Mouse (Mus musculus): ENCODE results near the gene Hoga1. TPM values are rescaled to one million over a fixed set of nuclear protein-coding genes. Genes with fewer than 3 reads are reported as not detected.

Gene Hoga1
- polyA plus RNA-seq (2015; fragmentation: Nextera tagmentation; extraction: Ambion mirVana) = 50.6 and 59.0 TPM in 2 replicates

GRCm38 (mm10) chr19:42045269-42046102 lies at the start of gene Hoga1:
Gene Hoga1 (plus strand): TSS chr19:42045610.
- ATAC-seq (ENCODE audit: insufficient read depth) = peak; percentile 85
- Histone ChIP-seq H3K4me3 (replicated peaks) (peak within 1 kb of the TSS; percentile 47), H3K9me3 (replicated peaks) (no peaks in the 10 kb centered on the region), H3K9ac (peak within 1 kb of the TSS; percentile 45), H3K4me2 (peak within 1 kb of the TSS; percentile 62), H3K36me3 (replicated peaks) (no peaks in the 10 kb centered on the region), H3K27ac (replicated peaks) (peak within 1 kb of the TSS; percentile 72), H3K27me3 (peaks cover 4% of the 10 kb centered on the region; the same call in 1 of the 2 replicates), H3K4me1 (replicated peaks) (0 out of 2 replicates have a peak, but pooled peaks cover 5% of the 10 kb centered on the region)
- WGBS (ENCODE audit: insufficient replicate concordance) = 17% methylated on average over 23 of the region's 23 CpGs

- WGBS (ENCODE audit: insufficient replicate concordance) = 76% methylated on average over 10 of the region's 10 CpGs
- H3K4me2 ChIP-seq = no peak overlapping the region
These were observed 48.3 kb upstream of the Hoga1 start for GRCm38 (mm10) chr19:41997090-41997489.

GRCm38 (mm10) chr19:41998770-41999548 lies 46.5 kb upstream of the Hoga1 start:
- Histone ChIP-seq H3K4me2 (no peak overlapping the region), H3K27ac (replicated peaks) (peak overlapping the region; percentile 62), H3K9me3 (replicated peaks) (no peaks in the 10 kb centered on the region), H3K4me1 (replicated peaks) (peaks cover 23% of the 10 kb centered on the region), H3K4me3 (replicated peaks) (no peak overlapping the region), H3K36me3 (replicated peaks) (no peaks in the 10 kb centered on the region), H3K9ac (no peak overlapping the region), H3K27me3 (no peaks in the 10 kb centered on the region)
- no peak for ATAC-seq (ENCODE audit: insufficient read depth)
- WGBS (ENCODE audit: insufficient replicate concordance) = 69% methylated on average over 9 of the region's 9 CpGs

More at GRCm38 (mm10) chr19:41997090-41997489, 48.3 kb upstream of the Hoga1 start:
- no peaks in the 10 kb centered on the region for H3K9me3 ChIP-seq (replicated peaks)
- H3K27ac ChIP-seq (replicated peaks) = no peak overlapping the region
- no peaks in the 10 kb centered on the region for H3K36me3 ChIP-seq (replicated peaks)
- no peak for ATAC-seq (ENCODE audit: insufficient read depth)
- no peak overlapping the region for H3K9ac ChIP-seq
- no peaks in the 10 kb centered on the region for H3K27me3 ChIP-seq
- peaks cover 32% of the 10 kb centered on the region for H3K4me1 ChIP-seq (replicated peaks)
- no peak overlapping the region for H3K4me3 ChIP-seq (replicated peaks)

GRCm38 (mm10) chr19:41999688-42000283 lies 45.6 kb upstream of the Hoga1 start:
- Histone ChIP-seq H3K36me3 (replicated peaks) (no peaks in the 10 kb centered on the region), H3K9me3 (replicated peaks) (no peaks in the 10 kb centered on the region), H3K27ac (replicated peaks) (peak overlapping the region; percentile 62), H3K4me3 (replicated peaks) (no peak overlapping the region), H3K4me1 (replicated peaks) (peaks cover 30% of the 10 kb centered on the region), H3K9ac (no peak overlapping the region), H3K27me3 (no peaks in the 10 kb centered on the region), H3K4me2 (no peak overlapping the region)
- no peak; the same call in 1 of the 2 replicates for ATAC-seq (ENCODE audit: insufficient read depth)
- 53% methylated on average over 4 of the region's 4 CpGs for WGBS (ENCODE audit: insufficient replicate concordance)

GRCm38 (mm10) chr19:42000446-42000958 lies 44.9 kb upstream of the Hoga1 start:
- Histone ChIP-seq H3K4me3 (replicated peaks) (no peak overlapping the region), H3K4me2 (no peak overlapping the region), H3K4me1 (replicated peaks) (peaks cover 37% of the 10 kb centered on the region), H3K27ac (replicated peaks) (peak overlapping the region; percentile 62), H3K36me3 (replicated peaks) (no peaks in the 10 kb centered on the region), H3K9me3 (replicated peaks) (no peaks in the 10 kb centered on the region), H3K9ac (no peak overlapping the region), H3K27me3 (no peaks in the 10 kb centered on the region)
- 56% methylated on average over 4 of the region's 4 CpGs for WGBS (ENCODE audit: insufficient replicate concordance)
- no peak for ATAC-seq (ENCODE audit: insufficient read depth)

GRCm38 (mm10) chr19:42001253-42001980 lies 44.0 kb upstream of the Hoga1 start:
- no peak overlapping the region for H3K9ac ChIP-seq
- H3K4me3 ChIP-seq (replicated peaks) = no peak overlapping the region
- H3K36me3 ChIP-seq (replicated peaks) = no peaks in the 10 kb centered on the region
- H3K27ac ChIP-seq (replicated peaks) = peak overlapping the region; percentile 48; the same call in 1 of the 2 replicates
- ATAC-seq (ENCODE audit: insufficient read depth) = no peak
- peaks cover 45% of the 10 kb centered on the region for H3K4me1 ChIP-seq (replicated peaks)
- H3K27me3 ChIP-seq = no peaks in the 10 kb centered on the region
- WGBS (ENCODE audit: insufficient replicate concordance) = 59% methylated on average over 12 of the region's 12 CpGs
- no peak overlapping the region for H3K4me2 ChIP-seq
- no peaks in the 10 kb centered on the region for H3K9me3 ChIP-seq (replicated peaks)

GRCm38 (mm10) chr19:42004258-42004657 lies 41.2 kb upstream of the Hoga1 start:
- 50% methylated on average over 6 of the region's 6 CpGs for WGBS (ENCODE audit: insufficient replicate concordance)
- no peak for ATAC-seq (ENCODE audit: insufficient read depth)
- peaks cover 54% of the 10 kb centered on the region for H3K4me1 ChIP-seq (replicated peaks)

GRCm38 (mm10) chr19:42005616-42006015 lies 39.8 kb upstream of the Hoga1 start:
- Histone ChIP-seq H3K27ac (replicated peaks) (peak overlapping the region; percentile 51), H3K9me3 (replicated peaks) (no peaks in the 10 kb centered on the region), H3K36me3 (replicated peaks) (no peaks in the 10 kb centered on the region), H3K4me2 (peak overlapping the region; percentile 6; the same call in 1 of the 2 replicates), H3K4me3 (replicated peaks) (no peak overlapping the region), H3K27me3 (no peaks in the 10 kb centered on the region), H3K4me1 (replicated peaks) (peaks cover 46% of the 10 kb centered on the region), H3K9ac (no peak overlapping the region)
- ATAC-seq (ENCODE audit: insufficient read depth) = no peak
- 9% methylated on average over 3 of the region's 3 CpGs for WGBS (ENCODE audit: insufficient replicate concordance)

More at GRCm38 (mm10) chr19:42004258-42004657, 41.2 kb upstream of the Hoga1 start:
- Histone ChIP-seq H3K27me3 (no peaks in the 10 kb centered on the region), H3K9ac (no peak overlapping the region), H3K4me2 (no peak overlapping the region), H3K9me3 (replicated peaks) (no peaks in the 10 kb centered on the region), H3K27ac (replicated peaks) (no peak overlapping the region), H3K36me3 (replicated peaks) (no peaks in the 10 kb centered on the region), H3K4me3 (replicated peaks) (no peak overlapping the region)

GRCm38 (mm10) chr19:42006568-42006967 lies 38.8 kb upstream of the Hoga1 start:
- peaks cover 37% of the 10 kb centered on the region for H3K4me1 ChIP-seq (replicated peaks)
- H3K4me3 ChIP-seq (replicated peaks) = no peak overlapping the region
- no peak overlapping the region for H3K27ac ChIP-seq (replicated peaks)
- H3K36me3 ChIP-seq (replicated peaks) = no peaks in the 10 kb centered on the region
- 57% methylated on average over 8 of the region's 8 CpGs for WGBS (ENCODE audit: insufficient replicate concordance)
- ATAC-seq (ENCODE audit: insufficient read depth) = no peak
- no peak overlapping the region for H3K4me2 ChIP-seq
- H3K9me3 ChIP-seq (replicated peaks) = no peaks in the 10 kb centered on the region
- H3K9ac ChIP-seq = no peak overlapping the region
- H3K27me3 ChIP-seq = no peaks in the 10 kb centered on the region

GRCm38 (mm10) chr19:42008586-42008985 lies 36.8 kb upstream of the Hoga1 start:
- H3K4me1 ChIP-seq (replicated peaks) = peaks cover 37% of the 10 kb centered on the region
- H3K27ac ChIP-seq (replicated peaks) = no peak overlapping the region
- H3K4me3 ChIP-seq (replicated peaks) = no peak overlapping the region
- ATAC-seq (ENCODE audit: insufficient read depth) = no peak
- no peak overlapping the region for H3K4me2 ChIP-seq
- WGBS (ENCODE audit: insufficient replicate concordance) = 50% methylated on average over 3 of the region's 3 CpGs
- no peaks in the 10 kb centered on the region for H3K36me3 ChIP-seq (replicated peaks)
- H3K27me3 ChIP-seq = no peaks in the 10 kb centered on the region
- H3K9ac ChIP-seq = no peak overlapping the region
- H3K9me3 ChIP-seq (replicated peaks) = no peaks in the 10 kb centered on the region

Data from liver, embryonic 15.5 days (tissue).